Mouse (Mus musculus): ENCODE results near the gene 6430550D23Rik.

The 6430550D23Rik gene

GRCm38 (mm10) chr2:156007888-156008532 is at the start of gene 6430550D23Rik, which contains the start of gene Ergic3:
6430550D23Rik (minus strand) TSS chr2:156007977.
Ergic3 (plus strand) TSS chr2:156008045.
- in situ Hi-C loops (cut with MboI, MseI), result no loop called here

DNA sequence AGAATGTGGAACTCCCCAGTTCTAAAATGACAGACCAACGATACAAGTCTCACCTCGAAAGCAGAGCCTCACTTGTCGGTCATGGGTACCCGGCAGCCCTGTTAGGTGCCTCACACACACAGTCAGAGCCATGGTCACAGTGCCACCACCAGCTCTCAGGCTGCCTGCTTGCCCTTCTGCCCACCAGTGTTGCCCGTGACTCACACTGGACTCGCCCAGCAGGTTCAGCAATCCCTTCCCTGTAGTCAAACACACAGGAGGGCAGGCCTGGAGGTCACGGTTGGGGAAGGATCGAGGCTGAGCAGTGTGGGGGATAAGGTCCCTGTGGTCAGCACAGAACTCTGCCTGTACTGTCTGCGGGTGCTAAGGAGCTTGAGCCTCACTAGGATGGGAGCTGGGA is 45.0 kb upstream of the 6430550D23Rik start, which contains the start of gene Fer1l4:
TSS of gene Fer1l4 (minus strand) at position 132 of the 400 bp plus-strand sequence.
- in situ Hi-C loops (cut with MboI, MseI), result no loop called here

- in situ Hi-C loops (cut with MboI, MseI), result no loop called here
Observed at GRCm38 (mm10) chr2:156047929-156048328, 40.2 kb upstream of the 6430550D23Rik start.

DNA sequence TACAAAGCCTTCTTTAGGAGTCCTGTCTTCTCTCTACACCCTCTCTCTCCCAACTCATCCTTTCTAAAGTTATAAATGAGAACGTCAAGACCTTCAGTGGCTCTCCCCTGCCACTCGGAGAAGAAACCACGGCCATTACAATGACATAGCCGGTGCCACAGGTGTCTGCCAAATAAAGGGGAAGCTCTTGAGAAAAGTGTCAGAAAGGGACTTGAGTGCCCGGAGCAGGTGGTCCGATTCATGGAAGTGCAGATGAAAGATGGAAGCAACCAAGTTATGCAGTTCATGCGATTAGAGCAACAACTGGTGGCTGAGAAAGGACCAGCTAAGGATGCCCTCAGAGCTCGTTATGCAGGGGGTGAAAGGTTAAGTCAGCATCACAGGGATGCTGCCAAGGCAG is 35.1 kb upstream of the 6430550D23Rik start:
- in situ Hi-C loops (cut with MboI, MseI), result no loop called here

- in situ Hi-C loops (cut with MboI, MseI), result no loop called here
Observed at GRCm38 (mm10) chr2:156039390-156039789, 31.6 kb upstream of the 6430550D23Rik start.

DNA sequence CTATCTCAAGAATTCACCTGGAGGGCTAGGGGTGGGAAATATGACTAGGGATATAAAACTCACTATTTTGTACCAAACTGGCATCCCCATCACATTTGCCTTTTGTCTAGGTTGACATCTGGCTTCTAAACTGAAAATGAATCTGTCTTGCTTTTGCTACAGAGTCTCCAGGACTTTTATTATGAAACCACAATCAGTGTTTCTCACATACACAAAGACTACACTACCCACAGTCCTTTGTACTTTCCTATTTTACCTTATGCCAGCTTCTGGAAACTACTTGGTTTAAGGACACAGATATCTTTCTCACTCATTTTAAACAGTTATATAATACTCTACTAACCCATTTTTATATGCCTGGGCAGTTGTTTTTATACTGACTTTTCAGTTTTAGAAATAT is 17.7 kb upstream of the 6430550D23Rik start:
- in situ Hi-C loops (cut with MboI, MseI), result no loop called here

DNA sequence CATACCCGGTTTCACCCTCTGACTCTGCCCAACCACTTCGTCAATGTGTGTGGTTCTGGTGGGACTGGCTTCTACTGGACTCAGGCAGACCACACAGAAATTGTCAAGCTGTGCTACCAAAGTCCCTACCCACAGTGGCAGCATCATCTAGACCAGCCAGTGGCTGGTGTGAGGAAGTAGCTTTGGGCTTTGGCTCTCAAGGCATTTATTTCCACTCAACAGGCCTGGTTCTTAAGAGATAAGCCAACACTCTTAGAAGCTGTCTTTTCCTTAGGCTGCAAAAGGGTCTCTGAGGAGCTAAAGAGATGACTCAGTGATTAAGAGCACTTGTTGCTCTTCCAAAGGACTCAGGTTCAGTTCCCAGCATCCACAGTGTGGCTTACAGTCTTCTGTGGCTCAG is 14.0 kb upstream of the 6430550D23Rik start:
- in situ Hi-C loops (cut with MboI, MseI), result no loop called here

- in situ Hi-C loops (cut with MboI, MseI), result no loop called here
Observed at GRCm38 (mm10) chr2:156021219-156021618, 13.4 kb upstream of the 6430550D23Rik start.

GRCm38 (mm10) chr2:156018106-156018505 is 10.3 kb upstream of the 6430550D23Rik start:
- in situ Hi-C loops (cut with MboI, MseI), result no loop called here

DNA sequence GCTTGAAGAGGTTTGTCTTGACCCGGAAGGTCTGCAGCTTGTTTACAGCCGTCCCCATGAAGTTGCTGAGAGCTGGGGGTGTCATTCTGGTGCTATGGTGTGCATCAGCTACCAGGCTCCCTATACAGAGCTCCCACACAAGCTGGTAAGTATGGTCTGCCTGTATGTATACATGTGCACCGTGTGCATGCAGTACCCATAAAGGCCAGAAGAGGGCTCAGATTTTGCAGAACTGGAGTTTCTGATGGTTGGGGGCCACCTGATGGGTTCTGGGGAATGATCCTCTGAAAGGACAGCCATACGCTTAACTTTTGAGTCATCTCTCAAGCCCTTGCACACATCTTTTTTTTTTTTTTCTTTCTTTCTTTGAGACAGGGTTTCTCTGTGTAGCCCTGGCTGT is 2.4 kb downstream of the 6430550D23Rik start:
- in situ Hi-C loops (cut with MboI, MseI), result no loop called here

- in situ Hi-C loops (cut with MboI, MseI), result no loop called here
Observed at GRCm38 (mm10) chr2:155991863-155992321, 15.9 kb downstream of the 6430550D23Rik start.

DNA sequence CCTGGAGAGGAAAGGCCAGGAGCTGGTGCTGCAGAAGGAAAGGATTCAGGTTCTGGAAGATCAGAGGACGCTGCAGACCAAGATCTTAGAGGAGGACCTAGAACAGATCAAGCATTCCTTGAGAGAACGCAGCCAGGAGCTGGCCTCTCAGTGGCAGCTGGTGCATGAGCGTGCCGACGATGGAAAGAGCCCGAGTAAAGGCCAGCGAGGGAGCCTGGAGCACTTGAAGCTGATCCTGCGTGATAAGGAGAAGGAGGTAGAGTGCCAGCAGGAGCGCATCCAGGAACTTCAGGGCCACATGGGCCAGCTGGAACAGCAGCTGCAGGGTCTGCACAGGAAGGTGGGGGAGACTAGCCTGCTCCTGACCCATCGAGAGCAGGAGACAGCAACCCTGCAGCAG is 16.6 kb downstream of the 6430550D23Rik start:
- in situ Hi-C loops (cut with MboI, MseI), result no loop called here

- in situ Hi-C loops (cut with MboI, MseI), result no loop called here
Observed at GRCm38 (mm10) chr2:155989085-155989484, 18.7 kb downstream of the 6430550D23Rik start.

DNA sequence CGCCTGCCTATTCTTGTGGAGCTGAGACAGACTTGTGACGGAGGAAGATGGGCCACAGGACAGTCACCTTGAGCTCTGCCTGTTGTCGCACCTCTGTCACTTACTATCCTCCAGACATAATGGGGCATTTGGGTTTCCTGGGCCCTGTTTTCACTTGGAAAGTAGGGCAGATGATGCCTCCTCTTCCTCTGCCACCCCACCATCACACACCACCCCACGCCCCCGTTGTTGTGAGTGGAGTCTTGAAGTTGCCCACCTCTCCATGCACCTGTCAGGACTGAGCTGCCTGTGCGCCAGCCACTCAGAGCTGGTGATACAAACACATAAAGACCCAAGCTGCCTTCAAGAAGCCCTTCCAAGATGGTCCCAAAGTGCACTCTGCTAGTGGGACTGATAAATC is 20.6 kb downstream of the 6430550D23Rik start:
- in situ Hi-C loops (cut with MboI, MseI), result no loop called here

DNA sequence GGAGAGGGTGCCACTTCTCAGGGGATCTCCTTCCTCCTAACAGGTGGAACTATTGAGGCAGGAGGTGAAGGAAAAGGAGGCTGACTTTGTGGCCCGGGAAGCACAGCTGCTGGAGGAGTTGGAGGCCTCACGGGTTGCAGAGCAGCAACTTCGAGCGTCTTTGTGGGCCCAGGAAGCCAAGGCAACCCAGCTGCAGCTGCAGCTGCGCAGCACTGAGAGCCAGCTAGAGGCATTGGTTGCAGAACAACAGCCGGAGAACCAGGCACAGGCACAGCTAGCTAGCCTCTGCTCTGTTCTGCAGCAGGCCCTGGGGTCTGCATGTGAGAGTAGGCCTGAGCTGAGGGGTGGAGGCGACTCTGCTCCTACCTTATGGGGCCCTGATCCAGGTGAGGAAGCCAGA is 22.0 kb downstream of the 6430550D23Rik start:
- in situ Hi-C loops (cut with MboI, MseI), result no loop called here

DNA sequence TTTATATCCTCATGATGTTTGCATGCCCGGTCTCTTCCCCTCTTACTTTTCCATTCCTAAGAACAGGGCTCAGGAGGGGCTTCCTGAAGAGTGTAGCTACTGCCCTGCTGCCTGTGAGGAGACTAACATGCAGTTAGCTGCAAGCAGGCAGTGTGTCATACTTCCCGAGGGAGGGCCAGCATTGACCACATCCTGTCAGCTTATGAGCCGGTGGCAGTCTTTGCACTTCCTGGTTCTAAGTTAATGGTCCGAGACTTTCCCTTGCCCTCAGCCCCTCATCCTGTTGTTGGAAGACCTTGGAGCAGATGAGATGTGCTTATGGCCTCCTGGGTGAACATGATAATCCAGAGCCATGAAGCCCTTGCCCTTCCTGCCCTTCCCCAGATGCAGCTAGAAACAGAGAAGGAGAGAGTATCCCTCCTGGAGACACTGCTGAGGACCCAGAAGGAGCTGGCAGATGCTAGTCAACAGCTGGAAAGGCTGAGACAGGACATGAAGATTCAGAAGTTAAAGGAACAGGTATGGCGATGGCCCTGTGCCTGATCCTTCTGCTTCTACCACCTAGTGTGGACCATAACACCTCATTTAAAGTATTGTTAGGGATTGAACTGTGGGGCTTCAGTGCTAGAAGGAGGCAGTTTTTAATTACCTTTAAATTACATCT is 28.3 kb downstream of the 6430550D23Rik start:
- in situ Hi-C loops (cut with MboI, MseI), result no loop called here

GRCm38 (mm10) chr2:155974087-155974731 is 33.6 kb downstream of the 6430550D23Rik start:
- in situ Hi-C loops (cut with MboI, MseI), result no loop called here

DNA sequence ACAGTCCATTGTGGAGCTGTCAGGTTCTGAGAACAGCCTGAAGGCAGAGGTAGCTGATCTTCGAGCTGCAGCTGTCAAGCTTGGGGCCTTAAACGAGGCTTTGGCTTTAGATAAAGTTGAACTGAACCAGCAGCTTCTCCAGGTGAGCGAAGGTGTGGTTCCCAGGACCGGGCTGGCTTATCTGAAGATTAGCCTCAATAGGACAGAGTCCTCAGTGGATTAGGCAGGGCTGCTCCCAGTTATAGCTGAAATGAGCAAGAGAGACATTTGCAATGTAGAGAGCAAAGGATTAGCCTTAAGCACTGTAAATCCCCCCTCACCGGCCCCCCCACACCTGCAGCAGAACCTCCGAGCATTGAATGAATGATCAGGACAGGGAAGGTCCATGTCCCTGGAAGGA is 34.4 kb downstream of the 6430550D23Rik start:
- in situ Hi-C loops (cut with MboI, MseI), result no loop called here

DNA sequence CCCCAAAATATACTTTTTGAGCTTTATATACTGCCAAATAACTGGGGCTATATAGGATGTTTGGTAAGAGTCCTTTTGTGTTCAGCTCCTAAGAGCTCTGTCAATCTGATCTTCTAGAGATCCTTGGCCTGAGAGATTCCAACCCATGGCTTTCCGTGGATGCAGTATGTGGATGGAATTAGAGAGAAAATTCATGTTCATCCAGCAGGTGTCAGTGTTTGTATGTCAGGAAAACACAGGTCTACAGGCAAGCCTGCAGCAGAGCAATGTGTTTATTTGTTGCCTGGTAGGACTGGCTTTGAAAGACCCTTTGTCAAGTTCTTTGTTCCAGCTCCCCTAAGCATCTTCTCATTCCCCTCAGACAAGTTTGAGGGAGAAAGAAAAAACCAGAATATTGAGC is 44.8 kb downstream of the 6430550D23Rik start:
- in situ Hi-C loops (cut with MboI, MseI), result no loop called here

GRCm38 (mm10) chr2:155961862-155962261 is 45.9 kb downstream of the 6430550D23Rik start:
- in situ Hi-C loops (cut with MboI, MseI), result no loop called here

DNA sequence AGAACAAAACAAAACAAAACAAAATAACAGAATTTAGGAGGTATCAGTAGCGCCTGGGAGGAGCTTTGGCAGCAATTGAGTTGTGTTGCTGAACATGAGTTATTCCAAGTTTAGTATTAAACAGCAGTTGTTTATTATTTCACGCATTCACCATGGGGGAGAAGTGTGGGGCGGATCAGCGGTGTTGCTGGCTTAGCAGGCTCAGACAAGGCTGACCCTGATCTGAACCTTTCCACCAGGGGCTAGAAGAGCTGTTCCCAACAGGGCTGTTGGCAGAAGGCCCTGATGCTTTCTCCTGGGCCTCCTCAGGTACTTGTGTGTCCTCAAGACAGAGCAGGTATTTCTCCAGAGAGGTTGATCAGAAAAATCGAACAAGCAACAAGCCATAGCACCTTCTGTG is 47.8 kb downstream of the 6430550D23Rik start:
- in situ Hi-C loops (cut with MboI, MseI), result no loop called here
